Mouse (Mus musculus): ENCODE results near the gene Snw1.
"Not testable (repeated sequence)": the region's sequence is repeated elsewhere in the genome, so short reads cannot be mapped to it uniquely, and the experiment has no call there.

DNA sequence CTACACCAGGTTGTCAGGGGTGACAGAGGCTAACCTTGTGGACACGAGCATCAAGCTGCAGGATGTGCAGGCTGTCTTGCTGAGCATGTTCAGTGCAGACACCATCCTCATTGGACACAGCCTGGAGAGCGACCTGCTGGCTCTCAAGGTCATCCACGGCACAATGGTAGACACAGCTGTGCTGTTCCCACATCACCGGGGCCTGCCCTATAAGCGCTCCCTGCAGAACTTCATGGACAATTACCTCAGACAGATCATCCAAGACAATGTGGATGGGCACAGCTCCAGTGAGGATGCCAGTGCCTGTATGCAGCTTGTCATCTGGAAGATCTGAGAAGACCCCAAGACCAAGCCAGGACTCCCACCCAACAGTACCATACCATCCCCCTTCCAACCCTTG, 10.4 kb upstream of the Snw1 start:
- not testable (repeated sequence) for TF ChIP-seq POLR2A (IDR thresholded peaks at IDR 0.05; ENCODE audit: insufficient read depth, low read length); CTCF (IDR thresholded peaks at IDR 0.05; ENCODE audit: low read depth, low read length); EP300 (IDR thresholded peaks at IDR 0.05; ENCODE audit: insufficient read depth, low read depth, low read length)

Data from ES-Bruce4 (cell line).